Mouse (Mus musculus) adrenal gland, adult (tissue): ENCODE measurements around the gene Apmap.
"Not testable (repeated sequence)": the region's sequence is repeated elsewhere in the genome, so short reads cannot be mapped to it uniquely, and the experiment has no call there.

Experiments used
- DNase-seq, 2 experiments: peaks; one replicate each; pipeline ENCODE4 v3.0.0; 2022 to 2023; ENCODE audit warnings: low spot score in 1 of 2; ENCODE audit not compliant: inconsistent age in 2 of 2

Gene Apmap

DNA sequence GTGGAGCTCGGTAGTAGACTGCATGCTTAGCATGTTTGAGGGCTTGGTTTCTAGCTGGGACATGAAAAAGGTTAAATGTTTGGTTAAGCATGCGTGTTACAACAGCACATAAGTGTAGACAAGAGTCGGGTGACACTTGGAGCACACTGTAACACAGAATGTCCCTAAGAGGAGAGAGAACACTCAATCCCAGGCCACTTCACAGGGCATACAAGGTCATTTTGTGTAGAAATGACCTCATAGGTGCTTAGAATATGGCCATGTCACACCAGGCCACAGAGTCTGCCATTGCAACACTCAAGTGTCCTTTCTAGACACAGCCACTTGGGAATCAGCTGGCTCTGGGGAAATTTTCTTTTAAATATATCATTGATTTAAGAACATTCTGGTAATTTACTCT is 15.6 kb upstream of the Apmap start:
- DNase-seq: no peak

GRCm38 (mm10) chr2:150621698-150622097 is 13.3 kb upstream of the Apmap start:
- DNase-seq: no peak

GRCm38 (mm10) chr2:150610097-150610496 is 1.7 kb upstream of the Apmap start:
- no peak for DNase-seq

GRCm38 (mm10) chr2:150608872-150609560 is 649 bp upstream of the Apmap start:
- peak; percentile 55 to 91 for DNase-seq

GRCm38 (mm10) chr2:150607086-150607485 is 1.3 kb downstream of the Apmap start:
- no peak for DNase-seq

DNA sequence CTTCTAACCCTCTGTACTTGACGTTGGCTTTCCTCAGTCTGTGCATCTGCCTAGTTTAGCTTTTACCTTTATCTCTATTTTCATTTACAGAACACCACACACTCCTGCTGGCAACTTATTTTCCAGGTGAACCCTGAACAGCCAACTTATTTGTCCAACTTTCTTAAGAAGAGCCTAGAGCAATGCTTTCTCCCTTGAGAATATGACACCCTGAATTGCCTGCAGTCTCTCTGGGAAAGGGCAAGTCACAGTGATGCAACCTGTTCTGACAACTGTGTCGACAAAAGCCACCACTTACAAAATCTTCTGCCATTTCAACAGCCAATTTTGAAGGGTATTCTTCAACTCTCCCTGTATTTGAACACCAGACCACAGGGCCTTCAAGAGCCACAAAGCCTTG is 3.6 kb downstream of the Apmap start:
- DNase-seq: peak in 1 of 2 experiments; percentile 38

- no peak for DNase-seq
Observed at GRCm38 (mm10) chr2:150602166-150602565, 6.2 kb downstream of the Apmap start.

DNA sequence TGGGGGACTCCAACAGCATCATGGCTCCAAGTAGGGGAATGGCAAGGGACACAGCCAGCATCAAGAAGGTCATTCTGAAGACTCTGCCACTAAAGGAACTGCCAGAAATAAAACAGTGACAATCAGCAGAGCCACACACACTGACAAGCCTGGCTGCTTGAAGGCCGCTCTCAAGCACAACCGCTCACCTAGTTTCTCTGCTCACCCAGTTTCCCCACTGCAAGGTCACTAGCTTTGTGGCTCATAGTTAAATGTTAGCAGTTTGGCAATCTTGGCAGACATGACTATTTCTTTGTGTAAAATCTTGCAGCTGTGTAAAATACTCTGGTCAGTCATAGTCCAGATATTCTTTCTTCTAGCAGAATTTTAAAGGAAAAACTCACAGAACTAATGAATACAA is 8.1 kb downstream of the Apmap start:
- peak; percentile 51 to 81 for DNase-seq

DNA sequence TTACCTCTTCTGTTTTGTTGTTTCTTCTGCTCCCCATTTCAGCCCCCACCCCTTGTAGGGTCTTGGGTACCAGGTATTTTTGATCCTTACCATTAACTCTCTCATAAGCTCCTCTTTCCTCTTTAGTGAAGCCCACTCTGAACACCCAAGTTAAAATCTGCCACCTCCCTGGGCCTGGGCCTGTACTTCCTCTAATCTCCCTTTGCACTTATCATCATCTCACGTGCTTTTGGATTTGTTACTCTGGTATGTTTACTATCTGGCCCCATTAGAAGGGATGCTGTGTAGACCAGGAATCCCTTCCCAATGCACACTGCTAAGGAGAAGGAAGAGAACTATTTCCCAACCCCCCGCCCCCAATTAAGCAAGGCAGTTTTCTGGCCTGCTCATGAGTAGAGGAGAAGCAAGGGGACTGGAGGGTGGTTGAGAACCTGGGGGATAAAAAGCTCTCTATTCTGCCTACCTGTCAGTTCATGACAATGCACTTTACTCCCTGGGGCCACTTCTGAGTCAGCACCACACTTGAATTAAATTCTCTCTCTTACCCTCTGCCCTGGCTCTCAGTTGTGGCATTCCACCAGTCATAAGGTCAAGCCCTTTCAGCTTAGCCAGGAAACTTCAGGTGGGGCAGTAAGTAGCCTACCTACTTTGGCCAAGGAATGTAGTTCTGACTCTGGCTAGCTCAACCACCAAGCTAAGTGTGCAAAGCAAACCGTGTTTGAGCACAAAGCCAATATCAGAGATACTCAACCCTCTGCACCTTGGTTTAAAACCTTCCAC is 12.8 kb downstream of the Apmap start:
- no peak for DNase-seq

- no peak for DNase-seq
Observed at GRCm38 (mm10) chr2:150589076-150589475, 19.3 kb downstream of the Apmap start.

GRCm38 (mm10) chr2:150579628-150580027 is 28.7 kb downstream of the Apmap start:
- DNase-seq: no peak

GRCm38 (mm10) chr2:150578603-150579002 is 29.8 kb downstream of the Apmap start:
- no peak for DNase-seq

DNA sequence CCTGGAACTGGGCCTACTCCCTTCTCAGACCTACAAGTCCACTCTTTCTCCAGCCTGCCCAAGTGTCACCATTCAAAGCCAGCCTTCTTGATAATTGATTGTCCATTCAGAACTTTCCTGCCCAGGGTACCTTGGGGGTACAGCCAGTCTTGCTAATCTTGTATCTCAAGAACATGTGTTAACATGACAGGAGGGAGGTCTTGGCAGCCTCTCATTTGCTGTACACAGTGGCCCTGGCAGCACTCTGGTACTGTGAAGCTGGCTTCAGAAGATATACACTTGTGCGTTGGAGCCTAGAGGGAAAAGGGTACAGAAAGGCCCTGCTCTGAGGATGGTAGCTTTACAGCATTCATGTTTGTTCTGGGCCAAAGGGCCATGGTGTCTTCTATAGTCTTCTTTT is 32.1 kb downstream of the Apmap start:
- DNase-seq: no peak

DNA sequence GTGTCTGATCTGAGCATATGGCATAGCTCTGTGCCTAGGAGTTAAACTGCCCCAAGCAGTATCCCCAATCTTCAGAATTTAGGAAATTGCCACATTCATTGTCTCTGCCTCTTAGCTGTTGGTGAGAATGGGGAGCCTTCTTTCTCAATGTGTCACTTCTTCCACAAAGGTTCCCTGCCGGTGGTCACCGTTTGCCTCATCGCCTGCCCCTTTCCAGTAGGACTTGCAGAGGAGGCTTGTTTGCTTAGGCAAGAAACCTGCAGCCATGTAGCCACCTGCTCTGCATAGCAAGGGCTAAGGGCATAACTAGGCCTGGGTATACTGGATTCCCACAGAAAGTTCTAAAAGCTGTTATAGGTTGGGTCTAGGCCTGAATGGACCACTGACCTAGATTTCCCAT is 35.9 kb downstream of the Apmap start:
- no peak for DNase-seq

DNA sequence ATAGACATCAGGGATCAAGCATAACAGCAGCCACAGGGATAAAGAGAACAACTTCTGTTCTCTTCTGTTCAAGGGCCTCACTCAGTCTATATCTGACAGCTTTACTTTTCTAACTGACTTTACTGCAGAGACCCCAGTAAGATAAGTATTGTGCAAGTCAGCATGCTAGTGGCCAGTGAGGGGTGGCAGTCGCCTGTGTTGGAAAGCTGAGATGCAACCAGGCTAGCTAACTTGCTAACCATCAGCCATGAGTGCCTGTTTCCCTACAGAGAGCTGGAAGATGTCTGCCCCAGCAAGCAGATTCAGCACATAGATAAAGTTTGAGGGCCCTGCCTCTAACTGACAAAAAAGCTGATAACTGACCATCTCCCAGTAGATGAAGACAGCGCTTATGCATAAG is 37.6 kb downstream of the Apmap start:
- peak in 1 of 2 experiments; percentile 16 for DNase-seq

- DNase-seq: peak in 1 of 2 experiments; percentile 16
Observed at GRCm38 (mm10) chr2:150569847-150570590, 38.3 kb downstream of the Apmap start, which contains the start of gene Cst7. TSS of gene Cst7 (plus strand) at chr2:150570415.

- DNase-seq: peak in 1 of 2 experiments; percentile 57
Observed at GRCm38 (mm10) chr2:150567051-150567450, 41.3 kb downstream of the Apmap start.

- peak; percentile 18 to 72 for DNase-seq
Observed at GRCm38 (mm10) chr2:150558568-150558967, 49.8 kb downstream of the Apmap start.

GRCm38 (mm10) chr2:150549576-150549975 is 58.8 kb downstream of the Apmap start:
- DNase-seq: not testable (repeated sequence)
